Mouse (Mus musculus) adrenal gland, adult 2 months (tissue): ENCODE data around the gene Tbpl1. TPM values are rescaled to one million over a fixed set of nuclear protein-coding genes. Genes with fewer than 3 reads are reported as not detected.

Source experiments
- DNase-seq: peaks from one replicate; pipeline ENCODE4 v3.0.0; 2021
- long read RNA-seq: library from polyadenylated mRNA; stranded (forward); transcript quantifications from one replicate; pipeline ENCODE4 v2.0.0, GENCODE M21; 2021
- polyA plus RNA-seq: library from polyadenylated mRNA; depleted of rRNA; stranded (reverse); fragments of >200 nt; gene quantifications from 2 replicates; pipeline ENCODE4 v1.2.3, GENCODE M21; 2012; rRNA removed
- total RNA-seq, 2 experiments: library from RNA; stranded (reverse); gene quantifications; 2 replicates each; pipeline ENCODE4 v1.2.3; 2021

Tbpl1 gene
- total RNA-seq, result 10 to 100 TPM; 24.9 to 37.9 TPM
- 34.3 and 36.3 TPM in 2 replicates for polyA plus RNA-seq
- long read RNA-seq, transcript Tbpl1-202 (7 exons, 2,873 nt), result major isoform, 21 of 28 reads
- long read RNA-seq, partial matches to known transcripts, result 0 of 28 reads
- long read RNA-seq, other reads (novel, unspliced or antisense), result 6 of 28 reads

- peak; percentile 98 for DNase-seq
These were observed at the start of gene Tbpl1 for GRCm38 (mm10) chr10:22731272-22732093. TSS of gene Tbpl1 (minus strand) at chr10:22731938.

GRCm38 (mm10) chr10:22781466-22781865, 49.7 kb upstream of the Tbpl1 start:
- DNase-seq, result no peak

DNA sequence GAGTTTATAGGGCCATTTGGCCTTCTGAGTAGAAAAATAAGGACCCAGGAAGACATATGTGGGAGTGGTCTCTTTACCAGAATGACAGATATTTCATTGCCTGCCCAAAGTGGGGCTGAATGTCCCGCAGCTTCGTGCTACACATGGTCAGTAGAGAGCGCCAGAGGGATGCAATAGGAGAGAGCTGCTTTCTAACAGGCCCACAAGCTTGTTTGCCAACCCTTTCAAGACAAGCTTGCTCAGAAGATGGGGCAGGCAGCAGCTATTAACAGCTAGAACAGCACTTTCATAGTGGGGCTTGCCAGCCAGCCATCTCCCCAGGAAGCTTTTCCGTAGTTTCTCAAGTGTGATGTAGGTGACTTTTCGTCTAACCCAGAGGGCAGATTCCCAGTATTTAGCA, 46.2 kb upstream of the Tbpl1 start:
- DNase-seq, result peak; percentile 14

GRCm38 (mm10) chr10:22776007-22776698, 44.4 kb upstream of the Tbpl1 start:
- peak; percentile 6 for DNase-seq

GRCm38 (mm10) chr10:22775456-22775855, 43.7 kb upstream of the Tbpl1 start:
- no peak for DNase-seq

DNA sequence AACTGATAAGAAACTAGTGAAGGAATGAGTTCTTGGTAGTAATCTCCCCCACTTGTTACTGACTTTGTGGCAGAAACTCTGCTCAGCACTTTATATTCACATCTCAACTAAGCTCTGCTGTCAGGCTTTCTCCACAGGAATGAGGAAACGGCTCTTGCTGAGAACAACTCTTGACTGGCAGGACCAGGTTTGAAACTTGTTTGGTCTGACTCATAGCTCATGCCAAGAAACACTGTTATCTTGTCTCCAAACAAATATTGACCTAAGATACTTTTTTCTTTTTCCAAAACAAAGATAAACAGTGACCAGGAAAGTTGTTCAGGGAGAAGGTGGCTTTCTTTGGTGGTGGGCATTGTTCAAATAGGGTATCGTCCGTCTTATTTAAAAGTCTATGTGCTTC, 42.9 kb upstream of the Tbpl1 start:
- DNase-seq, result no peak

DNA sequence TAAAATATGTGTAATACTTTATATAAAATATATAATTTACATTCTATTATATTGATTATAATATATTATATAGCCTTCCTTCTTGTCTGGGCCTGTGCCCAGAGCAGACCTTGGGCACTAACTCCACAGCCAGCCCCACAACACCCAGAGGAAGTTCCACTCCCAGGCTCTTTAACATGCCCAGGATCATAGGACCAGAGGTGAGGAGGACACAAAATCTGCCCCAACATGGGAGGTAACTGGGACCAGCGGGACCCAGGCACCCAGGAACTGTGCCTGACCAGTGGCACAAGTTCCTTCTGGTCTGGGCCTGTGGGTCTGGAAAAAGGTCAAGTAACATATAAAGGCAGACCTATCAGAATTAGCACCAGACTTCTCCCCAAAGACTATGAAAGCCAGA, 22.5 kb upstream of the Tbpl1 start:
- no peak for DNase-seq

DNA sequence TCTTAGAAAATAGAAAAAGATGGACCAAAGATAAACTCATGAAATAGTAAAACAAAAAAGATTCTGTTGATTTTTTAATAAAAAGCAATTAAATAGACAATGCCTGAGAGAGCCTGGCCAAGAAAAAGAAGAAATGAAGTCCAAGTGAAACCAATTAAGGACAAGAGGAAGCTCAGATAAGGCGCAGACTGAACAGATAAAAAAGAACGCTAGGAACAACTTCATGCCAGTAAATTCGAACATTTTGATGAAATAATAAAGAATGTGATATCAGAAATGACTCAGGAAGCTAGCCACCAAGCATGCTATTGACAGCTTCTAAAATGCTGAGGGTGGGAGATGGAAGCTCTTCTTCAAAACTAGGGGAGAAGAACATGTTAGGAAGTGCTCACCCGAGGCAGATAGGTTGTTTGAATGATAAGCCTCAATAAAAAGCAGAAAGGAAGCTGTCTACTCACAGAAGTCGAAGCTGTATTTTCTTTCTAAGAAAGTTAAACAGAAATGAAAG, 19.5 kb upstream of the Tbpl1 start:
- DNase-seq, result no peak

- DNase-seq, result peak; percentile 25
These were observed 14.9 kb upstream of the Tbpl1 start for GRCm38 (mm10) chr10:22746334-22747322.

DNA sequence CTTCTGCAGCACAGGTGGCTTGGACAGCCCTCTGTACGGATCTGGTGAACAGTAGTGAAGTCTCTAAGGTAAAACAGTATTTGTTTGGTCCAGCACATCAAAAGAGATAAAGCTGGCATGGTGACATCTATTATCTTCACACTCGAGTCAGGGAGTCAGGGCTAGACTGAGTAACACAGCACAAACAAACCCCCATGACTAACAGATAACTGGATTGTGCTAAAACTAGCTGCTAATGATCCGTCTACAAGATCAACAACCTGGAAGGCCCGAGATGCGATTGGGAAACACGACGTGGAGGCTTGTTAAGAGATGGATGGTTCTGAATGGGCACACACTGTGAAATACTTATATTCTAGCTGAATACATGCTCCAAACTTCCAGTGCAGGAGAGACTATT, 14.2 kb upstream of the Tbpl1 start:
- DNase-seq, result no peak

DNA sequence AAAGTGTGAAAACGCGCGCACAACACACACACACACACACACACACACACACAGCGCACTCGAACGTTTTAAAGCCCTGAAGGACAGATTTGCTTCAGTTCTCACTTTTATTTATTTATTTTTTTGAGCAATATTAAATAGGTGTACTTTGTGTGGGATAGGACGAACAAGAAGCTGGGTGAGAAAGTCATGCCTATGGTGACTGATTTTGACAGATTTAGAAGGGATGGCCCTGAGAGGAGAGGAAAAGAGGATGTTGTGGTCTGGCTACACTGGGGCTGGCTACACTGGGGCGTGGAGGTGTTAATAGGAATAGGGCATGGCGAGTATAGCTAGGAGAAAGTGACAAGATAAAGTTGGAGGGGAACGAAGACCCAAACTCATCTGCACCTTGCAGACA, 443 bp upstream of the Tbpl1 start:
- DNase-seq, result no peak

- DNase-seq, result no peak
These were observed 806 bp downstream of the Tbpl1 start for GRCm38 (mm10) chr10:22730992-22731271.

DNA sequence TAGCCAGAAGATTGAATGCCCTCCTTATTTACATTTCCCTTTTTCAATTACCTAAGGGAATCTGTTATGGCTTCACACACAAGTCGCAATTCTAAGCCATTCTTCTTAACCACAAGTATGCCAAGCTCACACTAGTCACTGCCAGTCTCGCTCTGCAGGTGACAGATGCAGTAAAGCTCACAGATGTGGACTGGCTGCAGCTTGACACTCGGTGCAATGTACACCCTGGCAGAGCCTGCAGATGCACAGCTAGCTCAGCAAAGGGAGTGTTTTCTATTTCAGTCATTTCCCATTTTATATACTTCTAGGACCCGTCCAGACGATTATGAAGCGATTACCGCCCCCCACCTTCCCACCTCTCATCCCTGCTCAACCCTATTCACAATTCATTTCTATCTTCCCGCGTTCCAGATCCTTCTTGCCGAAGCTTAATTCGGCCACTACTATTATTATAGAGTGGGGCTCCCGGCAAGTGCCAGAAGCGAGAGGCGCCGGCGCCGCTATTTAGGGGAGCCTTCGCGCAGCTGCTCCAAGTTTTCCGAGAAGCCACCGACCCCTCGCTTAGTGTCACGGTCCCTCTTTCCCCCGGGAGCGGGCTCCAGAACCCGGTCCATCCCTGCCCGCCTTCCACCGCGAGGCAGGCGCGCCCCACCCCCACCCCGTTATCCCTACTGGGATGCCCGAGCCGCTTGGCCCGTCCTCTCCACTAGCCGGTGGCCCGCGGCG, 1.3 kb downstream of the Tbpl1 start:
- DNase-seq, result no peak

DNA sequence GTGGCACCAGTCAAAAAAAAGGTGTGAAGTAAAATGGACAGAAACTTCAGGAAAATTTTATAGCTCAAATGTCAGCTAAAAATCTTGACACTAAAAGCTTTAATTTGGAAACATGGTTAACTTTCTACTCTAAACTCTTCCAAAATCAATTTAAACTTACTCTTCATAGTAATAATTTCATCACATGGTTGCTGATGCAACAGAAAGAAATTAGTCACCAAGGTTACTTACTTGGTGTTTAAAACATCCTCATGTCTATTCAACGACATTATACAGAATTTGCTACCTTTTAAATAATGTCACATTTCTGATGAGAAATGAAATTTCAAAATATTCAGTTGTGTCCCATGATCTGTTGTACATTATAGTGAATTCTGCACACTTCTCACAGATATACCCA, 3.5 kb downstream of the Tbpl1 start:
- DNase-seq, result no peak

- DNase-seq, result no peak
These were observed 5.4 kb downstream of the Tbpl1 start for GRCm38 (mm10) chr10:22726295-22726694.

GRCm38 (mm10) chr10:22725166-22725565, 6.6 kb downstream of the Tbpl1 start:
- DNase-seq, result no peak

DNA sequence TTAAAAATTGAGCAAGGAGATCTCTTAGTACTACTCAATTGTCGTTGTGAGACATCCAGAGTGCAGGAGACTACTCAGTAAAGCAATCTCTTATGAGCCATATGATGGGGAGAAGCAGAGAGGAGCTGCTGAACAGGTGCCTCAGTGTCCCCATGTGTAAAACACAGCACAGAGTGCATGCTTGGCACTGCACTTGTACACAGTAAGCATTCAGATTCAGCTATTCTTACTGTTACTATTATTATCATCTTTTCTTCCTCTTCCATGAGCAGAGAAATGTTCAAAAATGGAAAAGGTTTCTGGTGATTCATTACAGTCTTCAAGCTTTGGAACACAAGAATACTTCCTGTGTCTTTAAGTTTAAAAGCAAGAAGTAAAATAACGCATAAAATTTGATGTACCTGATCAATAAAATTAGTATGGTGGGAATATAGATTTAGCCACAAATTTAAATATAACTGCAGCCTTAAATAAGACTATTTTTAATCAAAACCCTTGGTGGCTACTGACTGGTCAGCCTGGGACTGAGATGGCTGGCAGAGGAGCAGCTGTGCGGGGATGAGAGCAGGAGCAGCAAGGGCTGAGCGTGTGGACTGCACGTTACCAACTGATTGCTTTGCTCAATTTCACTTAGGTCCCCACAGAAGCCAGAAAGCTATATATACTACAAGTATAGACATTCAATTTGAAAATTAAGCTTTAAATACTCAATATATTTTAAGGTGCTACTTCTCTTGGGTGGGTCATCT, 10.8 kb downstream of the Tbpl1 start:
- DNase-seq, result no peak

- no peak for DNase-seq
These were observed 13.3 kb downstream of the Tbpl1 start for GRCm38 (mm10) chr10:22718475-22718874.

DNA sequence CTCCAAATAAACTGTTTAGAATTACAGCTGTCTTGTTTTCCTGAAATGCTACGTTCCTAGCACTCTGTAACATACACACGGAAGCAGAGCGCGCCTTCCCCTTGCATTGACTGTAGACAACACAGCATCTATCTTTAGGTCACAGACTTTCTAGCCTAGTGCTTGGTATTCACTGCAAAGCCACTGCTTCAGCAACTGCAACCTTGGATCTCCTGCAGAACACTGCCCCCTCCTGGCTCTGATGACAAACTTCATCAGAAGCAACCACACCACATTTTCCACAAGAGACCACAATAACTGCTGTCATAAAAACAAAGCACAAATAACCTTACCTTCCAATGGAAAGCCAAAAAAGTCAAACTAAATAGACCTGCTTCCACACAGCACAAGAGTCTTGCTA, 17.2 kb downstream of the Tbpl1 start:
- peak; percentile 44 for DNase-seq

DNA sequence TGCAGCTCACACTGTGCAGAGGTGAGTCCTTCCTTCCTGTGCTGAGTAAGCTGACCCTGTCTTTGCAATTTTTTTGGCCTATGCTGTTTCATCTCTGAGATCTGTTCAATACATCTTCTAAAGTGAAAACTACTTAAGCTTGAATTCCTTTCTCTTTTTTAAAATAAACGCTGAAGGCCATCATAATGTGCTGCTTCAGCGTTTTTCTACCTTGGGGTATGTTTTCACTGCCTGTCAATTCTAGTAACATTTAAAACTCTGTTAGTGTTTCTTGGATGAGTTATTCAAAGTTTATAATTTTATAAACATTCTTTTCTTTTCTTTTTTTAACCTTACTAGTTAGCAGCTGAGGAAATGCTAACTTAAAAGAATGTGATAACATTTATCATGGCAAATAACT, 18.8 kb downstream of the Tbpl1 start:
- no peak for DNase-seq
